Mouse (Mus musculus): ENCODE results near the gene Coil. TPM values are rescaled to one million over a fixed set of nuclear protein-coding genes. Genes with fewer than 3 reads are reported as not detected.
"Not testable (repeated sequence)": the region's sequence is repeated elsewhere in the genome, so short reads cannot be mapped to it uniquely, and the experiment has no call there.

The Coil gene
- polyA plus RNA-seq, 1 experiment = 3.1 TPM

- Histone ChIP-seq H3K27ac (ENCODE audit: insufficient read depth, low read depth, low read length) (no peak overlapping the region), H3K4me3 (ENCODE audit: insufficient read depth, low read depth, low read length) (no peak overlapping the region)
- WGBS = 70% methylated on average over 3 of the region's 3 CpGs
These were observed 65.5 kb downstream of the Coil start for GRCm38 (mm10) chr11:89035552-89035951.

GRCm38 (mm10) chr11:89038496-89038895 lies 68.4 kb downstream of the Coil start:
- H3K27ac ChIP-seq (ENCODE audit: insufficient read depth, low read depth, low read length) = no peak overlapping the region
- H3K27me3 ChIP-seq (replicated peaks; ENCODE audit: control insufficient read depth, insufficient read depth, low read length) = no peaks in the 10 kb centered on the region
- DNase-seq = no peak
- H3K4me1 ChIP-seq (ENCODE audit: control insufficient read depth, insufficient read depth, low read length) = no peaks in the 10 kb centered on the region
- H3K36me3 ChIP-seq (ENCODE audit: control insufficient read depth, insufficient read depth, low read length) = 0 out of 2 replicates have a peak, but pooled peaks cover 1% of the 10 kb centered on the region
- no peak for TF ChIP-seq POLR2A (IDR thresholded peaks at IDR 0.05; ENCODE audit: low read depth, low read length)
- no peak for TF ChIP-seq CTCF (conservative IDR thresholded peaks at IDR 0.05; ENCODE audit: insufficient read depth, insufficient read length, low read depth, low read length)
- WGBS = 86% methylated on average over 6 of the region's 6 CpGs
- no peak overlapping the region for H3K4me3 ChIP-seq (ENCODE audit: insufficient read depth, low read depth, low read length)

More at GRCm38 (mm10) chr11:89035552-89035951, 65.5 kb downstream of the Coil start:
- TF ChIP-seq CTCF (conservative IDR thresholded peaks at IDR 0.05; ENCODE audit: insufficient read depth, insufficient read length, low read depth, low read length) (no peak), POLR2A (IDR thresholded peaks at IDR 0.05; ENCODE audit: low read depth, low read length) (no peak)
- H3K27me3 ChIP-seq (replicated peaks; ENCODE audit: control insufficient read depth, insufficient read depth, low read length) = no peaks in the 10 kb centered on the region
- no peaks in the 10 kb centered on the region for H3K4me1 ChIP-seq (ENCODE audit: control insufficient read depth, insufficient read depth, low read length)
- DNase-seq = no peak
- 0 out of 2 replicates have a peak, but pooled peaks cover 1% of the 10 kb centered on the region for H3K36me3 ChIP-seq (ENCODE audit: control insufficient read depth, insufficient read depth, low read length)

- Histone ChIP-seq H3K4me3 (ENCODE audit: insufficient read depth, low read depth, low read length) (no peak overlapping the region), H3K4me1 (ENCODE audit: control insufficient read depth, insufficient read depth, low read length) (no peaks in the 10 kb centered on the region), H3K27ac (ENCODE audit: insufficient read depth, low read depth, low read length) (no peak overlapping the region), H3K27me3 (replicated peaks; ENCODE audit: control insufficient read depth, insufficient read depth, low read length) (no peaks in the 10 kb centered on the region), H3K36me3 (ENCODE audit: control insufficient read depth, insufficient read depth, low read length) (0 out of 2 replicates have a peak, but pooled peaks cover 1% of the 10 kb centered on the region)
- no peak for TF ChIP-seq POLR2A (IDR thresholded peaks at IDR 0.05; ENCODE audit: low read depth, low read length)
- peak; percentile 99 for TF ChIP-seq CTCF (conservative IDR thresholded peaks at IDR 0.05; ENCODE audit: insufficient read depth, insufficient read length, low read depth, low read length)
- WGBS = 16% methylated on average over 3 of the region's 3 CpGs
- DNase-seq = peak; percentile 76
These were observed 69.3 kb downstream of the Coil start for GRCm38 (mm10) chr11:89039325-89039724.

- H3K36me3 ChIP-seq (ENCODE audit: control insufficient read depth, insufficient read depth, low read length); DNase-seq; H3K27me3 ChIP-seq (replicated peaks; ENCODE audit: control insufficient read depth, insufficient read depth, low read length); H3K4me1 ChIP-seq (ENCODE audit: control insufficient read depth, insufficient read depth, low read length); H3K27ac ChIP-seq (ENCODE audit: insufficient read depth, low read depth, low read length); H3K4me3 ChIP-seq (ENCODE audit: insufficient read depth, low read depth, low read length): not testable (repeated sequence)
- WGBS = 82% methylated on average over 7 of the region's 7 CpGs
These were observed 71.0 kb downstream of the Coil start for GRCm38 (mm10) chr11:89041073-89041472.

Other genes with a start within 250 kb of the Coil start
- gene Akap1, start 105.7 kb upstream of the Coil start, polyA plus RNA-seq (2012; rRNA removed) = 72.6 and 73.1 TPM in 2 replicates
- 61.5 and 74.1 TPM in 2 replicates for gene Scpep1, start 14.8 kb upstream of the Coil start, polyA plus RNA-seq (2012; rRNA removed)
- 0.92 and 1.5 TPM in 2 replicates for gene Elobl, start 3.3 kb upstream of the Coil start, polyA plus RNA-seq (2012; rRNA removed)
- 27.3 and 35.0 TPM in 2 replicates for gene Trim25, start 29.1 kb downstream of the Coil start, polyA plus RNA-seq (2012; rRNA removed)
- 2.4 and 2.8 TPM in 2 replicates for gene Dgke, start 96.6 kb downstream of the Coil start, polyA plus RNA-seq (2012; rRNA removed)
- gene Gm525, start 103.6 kb downstream of the Coil start, polyA plus RNA-seq (2012; rRNA removed) = 0.69 and 1.6 TPM in 2 replicates